Mouse (Mus musculus): ENCODE measurements around the gene Pmepa1. TPM values are rescaled to one million over a fixed set of nuclear protein-coding genes. Genes with fewer than 3 reads are reported as not detected.
A peak's percentile ranks its signal among the peaks of the same experiment; 100 is the strongest.

The Pmepa1 gene
- polyA plus RNA-seq (2015; fragmentation: Nextera tagmentation; extraction: Ambion mirVana) = 4.1 and 4.3 TPM in 2 replicates

GRCm38 (mm10) chr2:173276409-173276808 is at the start of gene Pmepa1:
TSS of gene Pmepa1 (minus strand) at chr2:173276533.
- Histone ChIP-seq H3K9me3 (replicated peaks; ENCODE audit: control insufficient read depth, low read length) (no peaks in the 10 kb centered on the region), H3K36me3 (ENCODE audit: control insufficient read depth, insufficient read depth) (no peaks in the 10 kb centered on the region), H3K27me3 (ENCODE audit: control insufficient read depth, insufficient read depth, low read length) (no peaks in the 10 kb centered on the region), H3K4me1 (ENCODE audit: control insufficient read depth, insufficient read depth, low read length) (peaks cover 47% of the 10 kb centered on the region), H3K4me2 (ENCODE audit: low read depth, low read length) (peak within 1 kb of the TSS; percentile 87), H3K27ac (ENCODE audit: low read length) (peak within 1 kb of the TSS; percentile 96), H3K4me3 (ENCODE audit: low read length) (peak within 1 kb of the TSS; percentile 97), H3K9ac (ENCODE audit: low read length) (peak within 1 kb of the TSS; percentile 98)
- peak; percentile 92 for ATAC-seq (replicated peaks; ENCODE audit: extremely low read depth, insufficient read depth, low FRiP score)
- 1% methylated on average over 61 of the region's 61 CpGs for WGBS

DNA sequence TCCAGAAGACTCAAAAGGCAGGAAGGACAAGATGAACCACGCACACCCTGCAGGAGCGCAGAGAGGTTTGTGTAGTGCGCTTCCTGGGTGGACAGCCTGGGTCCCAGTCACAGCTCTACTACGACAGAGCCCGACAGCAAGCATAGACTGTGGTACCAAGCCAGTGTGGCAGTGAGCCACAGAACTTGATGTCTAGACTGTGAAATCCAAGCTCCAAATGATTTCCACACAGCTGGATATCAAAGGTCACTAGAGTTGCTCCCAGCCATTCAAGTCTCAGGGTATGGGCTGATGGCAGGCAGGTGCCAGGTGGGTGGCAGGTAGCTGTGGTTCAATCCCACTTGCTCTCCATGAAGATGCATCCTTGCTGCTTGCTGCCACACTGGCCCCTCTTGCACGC is 45.4 kb upstream of the Pmepa1 start:
- H3K9ac ChIP-seq (ENCODE audit: low read length) = no peak overlapping the region
- no peaks in the 10 kb centered on the region for H3K4me1 ChIP-seq (ENCODE audit: control insufficient read depth, insufficient read depth, low read length)
- H3K27me3 ChIP-seq (ENCODE audit: control insufficient read depth, insufficient read depth, low read length) = no peaks in the 10 kb centered on the region
- WGBS = 92% methylated on average over 6 of the region's 6 CpGs
- no peak for ATAC-seq (replicated peaks; ENCODE audit: extremely low read depth, insufficient read depth, low FRiP score)
- no peak overlapping the region for H3K4me2 ChIP-seq (ENCODE audit: low read depth, low read length)
- no peaks in the 10 kb centered on the region for H3K36me3 ChIP-seq (ENCODE audit: control insufficient read depth, insufficient read depth)
- no peak overlapping the region for H3K4me3 ChIP-seq (ENCODE audit: low read length)
- no peaks in the 10 kb centered on the region for H3K9me3 ChIP-seq (replicated peaks; ENCODE audit: control insufficient read depth, low read length)
- no peak overlapping the region for H3K27ac ChIP-seq (ENCODE audit: low read length)

- no peaks in the 10 kb centered on the region for H3K4me1 ChIP-seq (ENCODE audit: control insufficient read depth, insufficient read depth, low read length)
- no peak overlapping the region for H3K27ac ChIP-seq (ENCODE audit: low read length)
- no peak overlapping the region for H3K4me2 ChIP-seq (ENCODE audit: low read depth, low read length)
- no peaks in the 10 kb centered on the region for H3K9me3 ChIP-seq (replicated peaks; ENCODE audit: control insufficient read depth, low read length)
- no peak overlapping the region for H3K4me3 ChIP-seq (ENCODE audit: low read length)
- no peaks in the 10 kb centered on the region for H3K36me3 ChIP-seq (ENCODE audit: control insufficient read depth, insufficient read depth)
- H3K9ac ChIP-seq (ENCODE audit: low read length) = no peak overlapping the region
- H3K27me3 ChIP-seq (ENCODE audit: control insufficient read depth, insufficient read depth, low read length) = no peaks in the 10 kb centered on the region
- ATAC-seq (replicated peaks; ENCODE audit: extremely low read depth, insufficient read depth, low FRiP score) = no peak
- 72% methylated on average over 2 of the region's 2 CpGs for WGBS
Observed at GRCm38 (mm10) chr2:173321194-173321593, 44.9 kb upstream of the Pmepa1 start.

DNA sequence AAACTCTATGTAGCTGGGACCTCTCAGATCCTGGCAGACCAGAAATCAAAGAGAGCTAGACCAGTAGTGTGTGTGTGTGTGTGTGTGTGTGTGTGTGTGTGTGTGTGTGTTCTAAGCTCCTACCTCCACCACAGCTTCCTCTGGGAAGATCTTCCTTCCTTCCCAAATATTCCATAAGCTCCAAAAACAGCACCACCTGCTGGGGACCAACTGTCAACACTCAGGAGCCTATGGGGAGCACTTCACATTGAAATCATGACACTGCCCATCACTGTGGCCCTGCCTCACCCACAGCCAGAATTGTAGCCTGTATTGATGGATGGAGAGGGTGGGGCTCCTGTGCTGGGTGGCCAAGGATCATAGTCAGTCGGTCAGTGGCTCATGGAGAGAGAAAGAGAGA is 38.0 kb upstream of the Pmepa1 start:
- no peaks in the 10 kb centered on the region for H3K36me3 ChIP-seq (ENCODE audit: control insufficient read depth, insufficient read depth)
- H3K9me3 ChIP-seq (replicated peaks; ENCODE audit: control insufficient read depth, low read length) = no peaks in the 10 kb centered on the region
- no peaks in the 10 kb centered on the region for H3K27me3 ChIP-seq (ENCODE audit: control insufficient read depth, insufficient read depth, low read length)
- no peak overlapping the region for H3K9ac ChIP-seq (ENCODE audit: low read length)
- H3K4me3 ChIP-seq (ENCODE audit: low read length) = no peak overlapping the region
- H3K27ac ChIP-seq (ENCODE audit: low read length) = no peak overlapping the region
- ATAC-seq (replicated peaks; ENCODE audit: extremely low read depth, insufficient read depth, low FRiP score) = no peak
- WGBS = no CpG with 5 or more reads among the region's 1 CpGs
- no peaks in the 10 kb centered on the region for H3K4me1 ChIP-seq (ENCODE audit: control insufficient read depth, insufficient read depth, low read length)
- no peak overlapping the region for H3K4me2 ChIP-seq (ENCODE audit: low read depth, low read length)

DNA sequence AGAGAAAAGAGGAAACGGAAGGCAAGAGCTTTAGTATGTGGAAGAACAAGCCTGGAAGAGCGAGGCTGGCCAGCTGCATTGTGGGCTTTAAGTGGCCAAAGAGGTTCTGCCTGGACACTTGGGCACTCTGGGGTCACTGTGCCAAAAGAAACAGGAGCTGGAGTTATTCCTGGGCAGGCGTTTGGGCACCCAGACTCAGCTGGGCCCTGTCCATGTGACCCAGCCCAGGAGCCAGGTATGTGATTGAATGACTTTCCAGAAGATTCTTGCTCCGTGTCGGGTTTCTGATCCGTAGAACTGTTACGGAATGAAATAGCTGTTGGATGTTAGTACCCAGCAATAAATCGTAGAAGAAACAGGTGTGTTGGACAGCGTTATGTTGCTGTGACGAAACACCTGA is 32.2 kb upstream of the Pmepa1 start:
- no peak overlapping the region for H3K9ac ChIP-seq (ENCODE audit: low read length)
- no peaks in the 10 kb centered on the region for H3K27me3 ChIP-seq (ENCODE audit: control insufficient read depth, insufficient read depth, low read length)
- 0 out of 2 replicates have a peak, but pooled peaks cover 2% of the 10 kb centered on the region for H3K9me3 ChIP-seq (replicated peaks; ENCODE audit: control insufficient read depth, low read length)
- WGBS = 92% methylated on average over 10 of the region's 10 CpGs
- no peak overlapping the region for H3K27ac ChIP-seq (ENCODE audit: low read length)
- H3K4me2 ChIP-seq (ENCODE audit: low read depth, low read length) = no peak overlapping the region
- no peaks in the 10 kb centered on the region for H3K36me3 ChIP-seq (ENCODE audit: control insufficient read depth, insufficient read depth)
- ATAC-seq (replicated peaks; ENCODE audit: extremely low read depth, insufficient read depth, low FRiP score) = no peak
- H3K4me3 ChIP-seq (ENCODE audit: low read length) = no peak overlapping the region
- peaks cover 18% of the 10 kb centered on the region for H3K4me1 ChIP-seq (ENCODE audit: control insufficient read depth, insufficient read depth, low read length)

GRCm38 (mm10) chr2:173307984-173308383 is 31.7 kb upstream of the Pmepa1 start:
- peak overlapping the region; percentile 43; the same call in 1 of the 2 replicates for H3K9ac ChIP-seq (ENCODE audit: low read length)
- H3K27ac ChIP-seq (ENCODE audit: low read length) = peak overlapping the region; percentile 88
- H3K27me3 ChIP-seq (ENCODE audit: control insufficient read depth, insufficient read depth, low read length) = no peaks in the 10 kb centered on the region
- 20% methylated on average over 4 of the region's 4 CpGs for whole genome bisulfite sequencing
- H3K4me1 ChIP-seq (ENCODE audit: control insufficient read depth, insufficient read depth, low read length) = peaks cover 18% of the 10 kb centered on the region
- no peak for ATAC-seq (replicated peaks; ENCODE audit: extremely low read depth, insufficient read depth, low FRiP score)
- no peak overlapping the region for H3K4me3 ChIP-seq (ENCODE audit: low read length)
- H3K36me3 ChIP-seq (ENCODE audit: control insufficient read depth, insufficient read depth) = no peaks in the 10 kb centered on the region
- peak overlapping the region; percentile 47 for H3K4me2 ChIP-seq (ENCODE audit: low read depth, low read length)
- H3K9me3 ChIP-seq (replicated peaks; ENCODE audit: control insufficient read depth, low read length) = 0 out of 2 replicates have a peak, but pooled peaks cover 2% of the 10 kb centered on the region

DNA sequence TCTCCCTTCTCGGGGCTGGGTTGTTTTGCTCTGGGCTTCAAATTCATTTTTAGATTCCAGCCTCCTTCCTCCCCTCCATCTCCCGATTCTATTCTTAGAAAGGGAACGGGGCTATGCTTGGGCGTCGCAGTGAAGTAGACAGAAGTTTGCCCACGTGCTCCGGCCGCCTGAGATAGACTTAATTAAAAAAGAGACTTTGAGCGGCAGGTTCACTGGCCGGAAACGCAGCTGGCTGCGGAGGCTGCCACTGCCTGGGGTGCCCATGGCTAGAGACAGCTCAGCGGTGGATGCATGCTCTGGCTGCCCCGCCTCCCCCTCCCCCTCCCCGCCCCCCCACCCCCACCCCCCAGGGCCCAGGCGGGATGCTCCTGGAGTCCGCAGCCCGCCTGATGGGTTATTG is 31.2 kb upstream of the Pmepa1 start:
- Histone ChIP-seq H3K27me3 (ENCODE audit: control insufficient read depth, insufficient read depth, low read length) (no peaks in the 10 kb centered on the region), H3K9me3 (replicated peaks; ENCODE audit: control insufficient read depth, low read length) (0 out of 2 replicates have a peak, but pooled peaks cover 2% of the 10 kb centered on the region), H3K4me1 (ENCODE audit: control insufficient read depth, insufficient read depth, low read length) (peaks cover 18% of the 10 kb centered on the region), H3K4me3 (ENCODE audit: low read length) (no peak overlapping the region; the same call in 1 of the 2 replicates), H3K9ac (ENCODE audit: low read length) (no peak overlapping the region), H3K36me3 (ENCODE audit: control insufficient read depth, insufficient read depth) (no peaks in the 10 kb centered on the region), H3K4me2 (ENCODE audit: low read depth, low read length) (peak overlapping the region; percentile 47), H3K27ac (ENCODE audit: low read length) (peak overlapping the region; percentile 88)
- 1% methylated on average over 16 of the region's 18 CpGs for WGBS
- ATAC-seq (replicated peaks; ENCODE audit: extremely low read depth, insufficient read depth, low FRiP score) = peak; percentile 85

DNA sequence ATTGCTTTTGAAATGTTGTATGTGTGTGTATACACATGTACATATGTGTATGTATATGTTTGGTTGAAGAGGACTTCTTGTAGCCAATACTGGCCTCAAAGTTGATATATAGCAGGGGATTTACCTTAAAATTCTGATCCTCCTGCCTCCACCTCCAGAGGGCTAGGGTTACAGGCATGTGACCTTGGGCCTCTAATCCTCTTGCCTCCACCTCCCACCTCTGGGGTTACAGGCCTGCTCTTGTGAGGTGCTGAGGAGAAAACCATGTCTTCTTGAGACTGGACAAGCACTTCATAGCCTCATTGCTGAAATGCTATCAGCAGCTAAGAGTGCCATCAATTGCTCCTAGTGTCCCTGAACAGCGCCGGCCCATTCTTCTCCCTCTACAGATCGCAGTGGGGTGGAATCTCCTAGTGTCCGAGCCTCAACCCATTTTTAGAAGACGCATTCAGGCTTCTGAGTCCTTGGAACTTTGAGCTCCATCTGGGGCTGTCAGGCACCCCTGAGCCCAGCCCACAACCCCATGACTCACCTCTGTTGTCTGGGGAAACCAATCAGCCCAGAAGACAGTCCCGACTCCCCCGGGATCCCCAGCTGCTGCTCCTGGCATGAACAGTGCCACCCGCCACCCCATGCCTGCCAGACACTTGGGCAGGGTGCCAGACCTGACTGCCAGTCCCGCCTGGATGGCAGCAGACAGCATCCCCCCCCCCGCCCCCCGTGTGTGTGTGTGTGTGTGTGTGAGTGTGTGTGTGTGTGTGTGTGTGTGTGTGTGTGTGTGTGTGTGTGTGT is 30.6 kb upstream of the Pmepa1 start:
- WGBS = 18% methylated on average over 11 of the region's 11 CpGs
- Histone ChIP-seq H3K36me3 (ENCODE audit: control insufficient read depth, insufficient read depth) (no peaks in the 10 kb centered on the region), H3K4me3 (ENCODE audit: low read length) (peak overlapping the region; percentile 13; the same call in 1 of the 2 replicates), H3K4me2 (ENCODE audit: low read depth, low read length) (peak overlapping the region; percentile 47), H3K27me3 (ENCODE audit: control insufficient read depth, insufficient read depth, low read length) (no peaks in the 10 kb centered on the region), H3K4me1 (ENCODE audit: control insufficient read depth, insufficient read depth, low read length) (peaks cover 18% of the 10 kb centered on the region), H3K9me3 (replicated peaks; ENCODE audit: control insufficient read depth, low read length) (0 out of 2 replicates have a peak, but pooled peaks cover 2% of the 10 kb centered on the region), H3K9ac (ENCODE audit: low read length) (peak overlapping the region; percentile 34; the same call in 1 of the 2 replicates), H3K27ac (ENCODE audit: low read length) (peak overlapping the region; percentile 88)
- ATAC-seq (replicated peaks; ENCODE audit: extremely low read depth, insufficient read depth, low FRiP score) = peak; percentile 85

DNA sequence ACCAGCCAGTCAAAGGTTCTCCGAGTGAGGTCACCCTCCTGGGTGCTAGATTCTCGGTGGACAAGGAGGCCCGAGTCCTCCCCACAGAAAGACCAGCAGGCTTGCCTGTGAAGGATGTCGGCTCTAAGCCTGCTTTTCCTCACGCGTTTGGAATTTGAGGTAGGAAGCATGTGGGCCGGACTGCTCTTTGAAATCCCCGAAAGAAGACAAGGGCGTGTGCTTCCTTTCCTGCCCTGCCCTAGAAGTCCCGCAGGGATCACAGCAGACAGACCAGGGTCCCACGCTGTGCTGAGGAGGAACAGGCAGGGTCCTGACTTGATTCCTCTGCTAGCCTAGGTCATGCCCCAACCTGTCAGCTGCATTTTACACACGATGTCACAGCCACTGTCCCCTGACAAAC is 28.7 kb upstream of the Pmepa1 start:
- 20% methylated on average over 12 of the region's 12 CpGs for WGBS
- H3K4me1 ChIP-seq (ENCODE audit: control insufficient read depth, insufficient read depth, low read length) = peaks cover 21% of the 10 kb centered on the region
- 0 out of 2 replicates have a peak, but pooled peaks cover 2% of the 10 kb centered on the region for H3K9me3 ChIP-seq (replicated peaks; ENCODE audit: control insufficient read depth, low read length)
- H3K36me3 ChIP-seq (ENCODE audit: control insufficient read depth, insufficient read depth) = no peaks in the 10 kb centered on the region
- no peaks in the 10 kb centered on the region for H3K27me3 ChIP-seq (ENCODE audit: control insufficient read depth, insufficient read depth, low read length)
- H3K27ac ChIP-seq (ENCODE audit: low read length) = no peak overlapping the region
- no peak overlapping the region for H3K4me2 ChIP-seq (ENCODE audit: low read depth, low read length)
- no peak for ATAC-seq (replicated peaks; ENCODE audit: extremely low read depth, insufficient read depth, low FRiP score)
- no peak overlapping the region for H3K4me3 ChIP-seq (ENCODE audit: low read length)
- H3K9ac ChIP-seq (ENCODE audit: low read length) = 0 out of 2 replicates have a peak overlapping the region, but pooled peaks have one; percentile 1

Measured in heart, embryonic 16.5 days (tissue).